Mouse (Mus musculus): ENCODE data around the gene Tmem101. TPM values are rescaled to one million over a fixed set of nuclear protein-coding genes. Genes with fewer than 3 reads are reported as not detected.
A peak's percentile ranks its signal among the peaks of the same experiment; 100 is the strongest.
"Not testable (repeated sequence)": the region's sequence is repeated elsewhere in the genome, so short reads cannot be mapped to it uniquely, and the experiment has no call there.

Tmem101 gene
- polyA plus RNA-seq, 1 experiment from 2014 or later, result 36.8 TPM

GRCm38 (mm10) chr11:102185677-102186076 lies 29.5 kb upstream of the Tmem101 start:
- Histone ChIP-seq H3K4me2 (no peak overlapping the region), H3K4me3 (peak overlapping the region; percentile 99), H3K9ac (no peak overlapping the region), H3K4me1 (replicated peaks) (peaks cover 20% of the 10 kb centered on the region), H3K27ac (ENCODE audit: poor library complexity, severe bottlenecking) (no peak overlapping the region; the same call in 1 of the 2 replicates), H3K36me3 (peaks cover 20% of the 10 kb centered on the region), H3K9me3 (replicated peaks) (no peaks in the 10 kb centered on the region), H3K27me3 (replicated peaks) (no peaks in the 10 kb centered on the region)
- 50% methylated on average over 3 of the region's 3 CpGs for WGBS
- no peak for ATAC-seq (ENCODE audit: insufficient number of reproducible peaks, low FRiP score)

GRCm38 (mm10) chr11:102184646-102185495 lies 28.7 kb upstream of the Tmem101 start, which contains the start of gene Lsm12:
Gene Lsm12 (minus strand): TSS chr11:102185296.
- Histone ChIP-seq H3K9me3 (replicated peaks) (no peaks in the 10 kb centered on the region), H3K4me3 (peak within 1 kb of the TSS; percentile 99), H3K27me3 (replicated peaks) (no peaks in the 10 kb centered on the region), H3K27ac (ENCODE audit: poor library complexity, severe bottlenecking) (peak within 1 kb of the TSS; percentile 96), H3K4me2 (peak within 1 kb of the TSS; percentile 86), H3K9ac (peak within 1 kb of the TSS; percentile 98), H3K4me1 (replicated peaks) (peaks cover 16% of the 10 kb centered on the region), H3K36me3 (peaks cover 23% of the 10 kb centered on the region)
- WGBS, result under 1% methylated on average over 66 of the region's 70 CpGs
- ATAC-seq (ENCODE audit: insufficient number of reproducible peaks, low FRiP score), result peak; percentile 90

GRCm38 (mm10) chr11:102184253-102184645 lies 28.0 kb upstream of the Tmem101 start:
- H3K9ac ChIP-seq, result peak overlapping the region; percentile 98
- ATAC-seq (ENCODE audit: insufficient number of reproducible peaks, low FRiP score), result no peak
- H3K36me3 ChIP-seq, result peaks cover 29% of the 10 kb centered on the region
- peak overlapping the region; percentile 86 for H3K4me2 ChIP-seq
- WGBS, result 4% methylated on average over 7 of the region's 7 CpGs
- no peaks in the 10 kb centered on the region for H3K27me3 ChIP-seq (replicated peaks)
- H3K27ac ChIP-seq (ENCODE audit: poor library complexity, severe bottlenecking), result peak overlapping the region; percentile 96
- peak overlapping the region; percentile 99 for H3K4me3 ChIP-seq
- no peaks in the 10 kb centered on the region for H3K9me3 ChIP-seq (replicated peaks)
- peaks cover 20% of the 10 kb centered on the region for H3K4me1 ChIP-seq (replicated peaks)

- H3K36me3 ChIP-seq, result peaks cover 62% of the 10 kb centered on the region
- no peak overlapping the region for H3K4me2 ChIP-seq
- 0 out of 2 replicates have a peak overlapping the region, but pooled peaks have one; percentile 14 for H3K27ac ChIP-seq (ENCODE audit: poor library complexity, severe bottlenecking)
- H3K27me3 ChIP-seq (replicated peaks), result no peaks in the 10 kb centered on the region
- H3K9ac ChIP-seq, result no peak overlapping the region
- no peak for ATAC-seq (ENCODE audit: insufficient number of reproducible peaks, low FRiP score)
- no peak overlapping the region for H3K4me3 ChIP-seq
- no peaks in the 10 kb centered on the region for H3K9me3 ChIP-seq (replicated peaks)
- peaks cover 22% of the 10 kb centered on the region for H3K4me1 ChIP-seq (replicated peaks)
Observed at GRCm38 (mm10) chr11:102179836-102180235, 23.6 kb upstream of the Tmem101 start.

GRCm38 (mm10) chr11:102168689-102169088 lies 12.5 kb upstream of the Tmem101 start:
- no peak for ATAC-seq (ENCODE audit: insufficient number of reproducible peaks, low FRiP score)
- Histone ChIP-seq H3K27me3 (replicated peaks) (no peaks in the 10 kb centered on the region), H3K27ac (ENCODE audit: poor library complexity, severe bottlenecking) (no peak overlapping the region), H3K4me3 (no peak overlapping the region), H3K4me2 (no peak overlapping the region), H3K36me3 (peaks cover 53% of the 10 kb centered on the region), H3K4me1 (replicated peaks) (peaks cover 3% of the 10 kb centered on the region; the same call in 1 of the 2 replicates), H3K9ac (no peak overlapping the region), H3K9me3 (replicated peaks) (no peaks in the 10 kb centered on the region)
- 89% methylated on average over 5 of the region's 5 CpGs for WGBS

GRCm38 (mm10) chr11:102167539-102167938 lies 11.3 kb upstream of the Tmem101 start:
- Histone ChIP-seq H3K27ac (ENCODE audit: poor library complexity, severe bottlenecking) (no peak overlapping the region), H3K9ac (no peak overlapping the region), H3K36me3 (peaks cover 62% of the 10 kb centered on the region), H3K4me2 (no peak overlapping the region), H3K4me1 (replicated peaks) (peaks cover 3% of the 10 kb centered on the region; the same call in 1 of the 2 replicates), H3K9me3 (replicated peaks) (no peaks in the 10 kb centered on the region), H3K4me3 (no peak overlapping the region), H3K27me3 (replicated peaks) (no peaks in the 10 kb centered on the region)
- 91% methylated on average over 5 of the region's 5 CpGs for WGBS
- no peak for ATAC-seq (ENCODE audit: insufficient number of reproducible peaks, low FRiP score)

- peaks cover 3% of the 10 kb centered on the region; the same call in 1 of the 2 replicates for H3K4me1 ChIP-seq (replicated peaks)
- no peaks in the 10 kb centered on the region for H3K27me3 ChIP-seq (replicated peaks)
- H3K4me2 ChIP-seq, result no peak overlapping the region
- no peak overlapping the region for H3K4me3 ChIP-seq
- 62% methylated on average over 6 of the region's 6 CpGs for WGBS
- H3K9ac ChIP-seq, result no peak overlapping the region
- ATAC-seq (ENCODE audit: insufficient number of reproducible peaks, low FRiP score), result no peak
- H3K36me3 ChIP-seq, result peaks cover 73% of the 10 kb centered on the region
- H3K27ac ChIP-seq (ENCODE audit: poor library complexity, severe bottlenecking), result no peak overlapping the region
- H3K9me3 ChIP-seq (replicated peaks), result no peaks in the 10 kb centered on the region
Observed at GRCm38 (mm10) chr11:102165971-102166722, 9.9 kb upstream of the Tmem101 start.

- no peaks in the 10 kb centered on the region for H3K9me3 ChIP-seq (replicated peaks)
- 73% methylated on average over 5 of the region's 5 CpGs for WGBS
- no peaks in the 10 kb centered on the region for H3K27me3 ChIP-seq (replicated peaks)
- no peak overlapping the region for H3K4me2 ChIP-seq
- peaks cover 5% of the 10 kb centered on the region for H3K4me1 ChIP-seq (replicated peaks)
- no peak overlapping the region for H3K9ac ChIP-seq
- no peak overlapping the region for H3K27ac ChIP-seq (ENCODE audit: poor library complexity, severe bottlenecking)
- H3K36me3 ChIP-seq, result peaks cover 39% of the 10 kb centered on the region
- no peak for ATAC-seq (ENCODE audit: insufficient number of reproducible peaks, low FRiP score)
- no peak overlapping the region for H3K4me3 ChIP-seq
Observed at GRCm38 (mm10) chr11:102159781-102160180, 3.6 kb upstream of the Tmem101 start.

GRCm38 (mm10) chr11:102158024-102158423 lies 1.8 kb upstream of the Tmem101 start:
- not testable (repeated sequence) for H3K9me3 ChIP-seq (replicated peaks); H3K4me2 ChIP-seq; ATAC-seq (ENCODE audit: insufficient number of reproducible peaks, low FRiP score); H3K4me3 ChIP-seq; H3K27me3 ChIP-seq (replicated peaks); H3K9ac ChIP-seq; H3K27ac ChIP-seq (ENCODE audit: poor library complexity, severe bottlenecking); H3K4me1 ChIP-seq (replicated peaks)
- H3K36me3 ChIP-seq, result peaks cover 37% of the 10 kb centered on the region
- 73% methylated on average over 2 of the region's 2 CpGs for WGBS

GRCm38 (mm10) chr11:102156786-102157089 lies 534 bp upstream of the Tmem101 start:
- 3% methylated on average over 1 of the region's 1 CpGs for WGBS
- H3K9me3 ChIP-seq (replicated peaks), result no peaks in the 10 kb centered on the region
- ATAC-seq (ENCODE audit: insufficient number of reproducible peaks, low FRiP score), result no peak
- no peak overlapping the region for H3K9ac ChIP-seq
- peak overlapping the region; percentile 90; the same call in 1 of the 2 replicates for H3K4me2 ChIP-seq
- no peak overlapping the region for H3K4me3 ChIP-seq
- peaks cover 5% of the 10 kb centered on the region for H3K4me1 ChIP-seq (replicated peaks)
- no peaks in the 10 kb centered on the region for H3K27me3 ChIP-seq (replicated peaks)
- no peak overlapping the region for H3K27ac ChIP-seq (ENCODE audit: poor library complexity, severe bottlenecking)
- peaks cover 34% of the 10 kb centered on the region for H3K36me3 ChIP-seq
